Mouse (Mus musculus): ENCODE results near the gene Zfp334. TPM values are rescaled to one million over a fixed set of nuclear protein-coding genes. Genes with fewer than 3 reads are reported as not detected.

Zfp334 gene
- total RNA-seq, 2 experiments from 2014 or later = 2.3 to 2.5 TPM

GRCm38 (mm10) chr2:165376001-165376400 is 12.1 kb downstream of the Zfp334 start:
- no peak for DNase-seq

- DNase-seq = no peak
These were observed 12.6 kb downstream of the Zfp334 start for GRCm38 (mm10) chr2:165375478-165375877.

- no peak for DNase-seq
These were observed 17.0 kb downstream of the Zfp334 start for GRCm38 (mm10) chr2:165371066-165371465.

- DNase-seq = no peak
These were observed 17.7 kb downstream of the Zfp334 start for GRCm38 (mm10) chr2:165370348-165370747.

- no peak for DNase-seq
These were observed 19.6 kb downstream of the Zfp334 start, which contains the start of gene Zfp663 for GRCm38 (mm10) chr2:165368496-165368895. Gene Zfp663, minus strand, starts transcription at chr2:165368729.

- DNase-seq = peak in 1 of 2 experiments; percentile 25
These were observed 20.1 kb downstream of the Zfp334 start for GRCm38 (mm10) chr2:165367868-165368439.

GRCm38 (mm10) chr2:165367047-165367520 is 21.0 kb downstream of the Zfp334 start:
- DNase-seq = peak in 1 of 2 experiments; percentile 12

GRCm38 (mm10) chr2:165364334-165365091 is 23.5 kb downstream of the Zfp334 start:
- peak; percentile 28 to 51 for DNase-seq

- no peak for DNase-seq
These were observed 24.8 kb downstream of the Zfp334 start for GRCm38 (mm10) chr2:165363282-165363681.

GRCm38 (mm10) chr2:165360861-165361260 is 27.2 kb downstream of the Zfp334 start:
- DNase-seq = peak; percentile 66 to 68

GRCm38 (mm10) chr2:165351828-165352513 is 36.1 kb downstream of the Zfp334 start:
- DNase-seq = no peak

- DNase-seq = no peak
These were observed 38.6 kb downstream of the Zfp334 start for GRCm38 (mm10) chr2:165349466-165349865.

- no peak for DNase-seq
These were observed 41.9 kb downstream of the Zfp334 start for GRCm38 (mm10) chr2:165346180-165346579.

- DNase-seq = peak in 1 of 2 experiments; percentile 78
These were observed 50.9 kb downstream of the Zfp334 start for GRCm38 (mm10) chr2:165337191-165337590.

GRCm38 (mm10) chr2:165332610-165333210 is 55.3 kb downstream of the Zfp334 start:
- DNase-seq = peak in 1 of 2 experiments; percentile 75

GRCm38 (mm10) chr2:165329703-165330102 is 58.4 kb downstream of the Zfp334 start:
- DNase-seq = no peak

- DNase-seq = no peak
These were observed 59.3 kb downstream of the Zfp334 start for GRCm38 (mm10) chr2:165328746-165329145.

- DNase-seq = no peak
These were observed 60.7 kb downstream of the Zfp334 start for GRCm38 (mm10) chr2:165327386-165327785.

- DNase-seq = peak; percentile 99
These were observed 61.5 kb downstream of the Zfp334 start, which contains the start of gene Elmo2 for GRCm38 (mm10) chr2:165326304-165327190. Gene Elmo2, minus strand, starts transcription at chr2:165326479.

GRCm38 (mm10) chr2:165325521-165326303 is 62.3 kb downstream of the Zfp334 start:
- DNase-seq = no peak
